Mouse (Mus musculus) layer of hippocampus, adult 9-11 months (tissue): ENCODE data around the gene Kbtbd6.

Experiments used
- DNase-seq: peaks from one replicate; pipeline ENCODE4 v3.0.0; 2022

Kbtbd6 gene

DNA sequence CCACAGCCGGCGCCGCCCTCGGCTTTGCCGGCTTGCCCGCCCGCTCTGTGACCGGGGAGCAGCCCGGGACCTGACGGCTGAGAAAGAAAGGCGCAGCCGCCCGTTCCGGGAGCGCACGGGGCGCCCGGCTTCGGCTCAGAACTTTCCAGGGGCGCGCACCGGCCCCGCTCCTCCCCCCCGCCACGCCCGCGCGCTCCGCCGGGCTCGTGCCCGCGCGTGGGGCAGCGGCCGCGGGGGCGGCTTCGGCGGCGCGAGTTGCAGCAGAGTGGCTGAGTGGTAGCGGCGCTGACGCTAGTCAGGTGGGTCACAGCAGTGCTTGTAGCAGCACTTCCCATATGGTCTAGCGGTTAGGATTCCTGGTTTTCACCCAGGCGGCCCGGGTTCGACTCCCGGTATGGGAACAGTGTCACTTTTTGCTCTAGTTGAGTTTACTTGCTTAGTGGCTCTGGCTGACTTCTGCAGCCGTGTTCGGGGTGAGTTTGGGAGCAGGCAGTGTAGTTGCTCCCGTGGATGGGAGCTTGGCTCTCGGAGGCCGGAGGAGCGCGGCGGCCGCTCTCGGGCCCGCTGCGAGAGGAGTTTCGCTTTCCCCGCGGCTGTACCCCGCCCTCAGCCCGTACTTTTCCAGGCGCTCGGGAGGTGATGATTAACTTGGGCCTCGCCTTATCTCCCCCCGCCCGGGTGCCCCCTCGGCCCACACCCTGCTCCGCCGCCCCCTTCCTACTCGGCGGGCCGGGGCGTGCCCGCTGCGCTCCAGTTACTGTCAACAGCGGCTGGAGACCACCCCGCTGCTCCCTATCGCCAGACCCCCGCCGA is 29.9 kb downstream of the Kbtbd6 start, which contains the start of gene Wbp4:
Gene Wbp4, minus strand, starts transcription at position 182 of the 813 bp plus-strand sequence.
- peak; percentile 94 for DNase-seq

DNA sequence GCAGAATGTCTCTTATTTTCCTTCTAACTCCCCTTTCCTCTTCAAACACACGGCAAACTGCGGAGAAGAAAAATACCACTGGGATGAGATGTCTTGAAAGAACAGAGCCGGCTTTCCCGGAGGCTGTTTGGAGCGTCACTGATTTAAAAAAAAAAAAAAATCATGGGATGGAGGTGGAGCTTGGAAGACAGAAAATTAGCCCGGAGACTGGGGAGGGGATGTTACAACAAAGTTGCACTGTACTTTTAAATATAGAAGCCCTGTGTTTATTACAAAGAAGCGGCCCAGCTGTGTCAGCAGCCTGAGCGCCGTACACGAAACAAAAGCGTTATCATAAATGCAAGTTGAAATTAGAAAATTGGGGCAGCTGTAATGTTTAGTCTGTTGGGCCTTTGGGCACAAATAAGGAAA is 30.6 kb downstream of the Kbtbd6 start:
- peak; percentile 43 for DNase-seq

GRCm38 (mm10) chr14:79482747-79483355 is 31.2 kb downstream of the Kbtbd6 start:
- no peak for DNase-seq

DNA sequence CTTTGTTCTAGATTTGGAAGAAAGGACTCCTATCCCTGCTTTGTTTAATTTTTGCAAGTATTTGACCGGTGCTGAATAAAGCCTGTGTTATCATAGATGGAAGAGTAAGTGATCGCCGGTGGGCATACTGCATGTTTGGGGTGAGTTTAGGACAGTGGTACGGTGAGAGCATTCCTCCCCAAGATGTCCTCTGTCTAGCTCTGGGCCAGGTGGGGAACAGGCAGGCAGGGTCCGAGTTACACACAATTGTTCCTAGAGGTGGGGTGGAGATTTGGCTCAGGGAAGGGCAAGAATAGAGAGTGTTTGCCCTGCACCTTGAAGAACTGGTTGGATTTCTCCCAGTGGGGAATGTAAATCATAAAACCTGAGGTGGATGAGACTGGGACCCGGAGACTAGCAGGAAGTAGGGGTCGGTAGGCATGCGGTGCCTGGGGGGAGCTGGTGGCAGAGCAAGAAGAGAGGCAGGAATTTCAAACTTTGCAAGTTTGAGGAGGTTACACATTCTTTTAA is 32.0 kb downstream of the Kbtbd6 start:
- no peak for DNase-seq

DNA sequence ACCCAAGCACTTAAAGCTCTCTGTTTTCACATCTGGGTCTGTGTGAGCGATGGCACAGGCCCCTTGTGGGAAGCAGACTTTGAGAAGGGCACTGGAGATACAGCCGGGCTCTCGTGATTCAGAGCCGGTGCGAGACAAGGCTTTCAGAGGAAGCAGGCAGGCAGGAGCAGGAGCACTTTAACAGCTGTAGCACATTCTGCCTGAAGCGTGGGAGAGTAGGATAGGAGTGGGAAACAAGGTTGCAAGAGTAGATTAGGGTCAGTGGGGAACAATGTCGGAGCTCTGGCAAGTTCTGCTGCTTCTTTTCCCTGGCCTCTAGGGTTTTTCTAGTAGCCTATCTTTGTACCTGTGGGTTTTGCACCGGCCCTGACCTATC is 35.0 kb downstream of the Kbtbd6 start:
- DNase-seq: no peak

DNA sequence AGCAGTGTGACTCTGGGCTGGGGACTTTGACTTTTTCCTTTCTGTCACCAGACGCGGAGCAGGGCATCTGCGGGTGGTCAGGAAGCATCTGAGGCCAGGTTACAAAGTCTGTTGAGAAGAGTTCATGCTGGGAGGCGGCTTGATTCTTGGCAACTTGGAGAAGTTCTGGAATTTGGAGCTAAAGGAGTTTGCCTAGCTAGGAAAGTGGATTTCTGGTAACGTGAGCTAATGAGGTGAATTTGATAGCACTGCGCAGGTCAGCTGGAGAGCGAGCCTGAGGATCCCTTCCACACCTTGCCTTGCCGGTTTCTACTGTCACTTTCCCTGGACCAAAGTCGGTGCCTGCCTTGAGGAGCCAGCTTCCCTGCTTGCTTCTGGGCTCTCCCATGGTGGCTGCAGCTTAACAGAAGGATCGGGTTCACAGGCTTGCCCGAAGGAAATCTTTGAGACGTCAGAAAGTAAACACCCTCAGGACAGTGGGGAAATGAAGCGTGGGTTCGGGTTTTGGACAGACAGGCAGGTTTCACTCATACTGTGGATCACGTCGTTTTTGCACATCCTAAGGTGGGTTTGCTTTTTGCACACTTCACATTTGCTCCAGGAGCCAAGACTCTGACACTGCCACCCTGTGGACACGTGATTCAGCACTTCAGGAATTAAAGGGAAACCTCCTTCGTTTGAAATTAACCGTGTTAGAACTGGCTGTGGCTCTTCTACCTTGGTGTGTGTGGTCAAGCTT is 35.5 kb downstream of the Kbtbd6 start:
- DNase-seq: no peak

- no peak for DNase-seq
Measured at GRCm38 (mm10) chr14:79488531-79488930, 36.9 kb downstream of the Kbtbd6 start.

- no peak for DNase-seq
Measured at GRCm38 (mm10) chr14:79489150-79489549, 37.5 kb downstream of the Kbtbd6 start.

- DNase-seq: no peak
Measured at GRCm38 (mm10) chr14:79490246-79490645, 38.6 kb downstream of the Kbtbd6 start.

DNA sequence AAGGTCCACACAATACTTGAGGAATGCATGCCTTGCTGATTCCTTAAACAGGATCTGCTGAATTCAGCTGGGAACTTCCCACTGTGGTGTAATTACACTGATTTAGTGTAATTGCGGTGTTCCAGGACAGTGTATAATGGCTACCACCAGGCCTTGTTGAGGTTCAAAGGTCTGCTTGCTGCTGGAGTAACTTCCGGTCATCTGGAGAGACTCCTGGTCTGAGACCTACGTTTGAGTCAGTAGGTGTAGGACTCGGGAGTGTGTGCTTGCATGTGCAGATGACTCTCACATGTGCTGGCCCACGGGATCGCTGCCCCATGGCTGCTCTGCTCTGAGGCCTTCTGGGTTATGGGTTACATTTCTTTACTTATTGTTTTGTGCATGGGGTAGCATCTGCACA is 42.7 kb downstream of the Kbtbd6 start:
- no peak for DNase-seq

- DNase-seq: no peak
Measured at GRCm38 (mm10) chr14:79499326-79499725, 47.7 kb downstream of the Kbtbd6 start.

GRCm38 (mm10) chr14:79500756-79501155 is 49.1 kb downstream of the Kbtbd6 start:
- no peak for DNase-seq

DNA sequence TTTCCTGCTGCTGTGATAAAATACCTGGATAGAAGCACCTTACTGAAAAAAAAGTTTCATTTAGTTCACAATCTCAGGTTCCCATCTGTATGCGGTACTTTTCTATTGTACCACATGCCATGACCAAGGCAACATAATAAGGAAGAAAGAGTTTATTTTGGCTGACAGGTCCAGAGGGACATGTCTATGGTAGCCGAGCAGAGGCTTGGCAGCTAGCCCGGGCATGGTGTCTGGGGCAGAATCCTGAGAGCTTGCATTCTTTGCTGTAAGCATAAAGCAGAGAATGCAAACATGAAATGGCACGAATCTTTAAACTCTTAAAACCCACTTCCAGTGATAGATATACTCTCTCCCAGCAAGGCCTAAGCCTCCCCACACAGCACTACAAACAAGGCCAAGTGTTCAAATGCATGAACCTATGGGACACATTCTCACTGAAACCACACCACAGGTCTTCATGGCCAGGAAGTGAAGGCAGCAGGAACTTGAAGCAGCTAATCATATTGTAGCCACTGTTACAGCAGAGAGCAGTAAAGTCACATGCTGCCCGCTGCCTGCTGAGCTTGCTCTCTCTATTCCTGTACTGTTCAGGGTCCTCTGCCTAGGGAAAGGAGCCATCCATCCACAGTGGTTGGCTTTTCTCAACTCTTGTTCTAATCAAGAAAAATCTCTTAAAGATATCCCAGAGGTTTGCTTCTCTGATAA is 51.9 kb downstream of the Kbtbd6 start:
- no peak for DNase-seq
